Mouse (Mus musculus) erythroblast, embryonic 14.5 days (primary cell): ENCODE data around the gene Tbxas1.

ENCODE experiments used
- GATA1 ChIP-seq: IDR thresholded peaks from 2 replicates; pipeline ENCODE4 v1.6.1; 2012; ENCODE audit warnings: low read length, inconsistent platforms, mixed read lengths
- TAL1 ChIP-seq: IDR thresholded peaks from 3 replicates; pipeline ENCODE4 v1.6.1; 2012; ENCODE audit warnings: low read length, inconsistent platforms, mixed read lengths

- TF ChIP-seq GATA1 (no peak), TAL1 (no peak)
These were observed 82.0 kb downstream of the Tbxas1 start for GRCm38 (mm10) chr6:38957246-38957645.
